Mouse (Mus musculus) myocyte (in vitro differentiated cells): ENCODE results near the gene Tgm2.

Source experiments
- CEBPB ChIP-seq: IDR thresholded peaks from 2 replicates; pipeline ENCODE4 v1.6.1; 2011; ENCODE audit warnings: mild to moderate bottlenecking, moderate library complexity; ENCODE audit not compliant: poor library complexity, insufficient read depth, severe bottlenecking
- E2F4 ChIP-seq: IDR thresholded peaks from one replicate; pipeline ENCODE4 v1.6.1; 2011; ENCODE audit warnings: mild to moderate bottlenecking, control low read depth, moderate library complexity; ENCODE audit not compliant: insufficient read depth
- MAX ChIP-seq: IDR thresholded peaks from one replicate; pipeline ENCODE4 v1.6.1; 2011; ENCODE audit warnings: low read depth, mild to moderate bottlenecking, control low read depth
- MYOG ChIP-seq, 3 experiments: IDR thresholded peaks; one replicate each; pipeline ENCODE4 v1.6.1; 2011; ENCODE audit warnings: control low read depth in 2 of 3, low read depth in 2 of 3, mild to moderate bottlenecking in 2 of 3; ENCODE audit not compliant: insufficient read length in 2 of 3, control insufficient read depth in 1 of 3, insufficient read depth in 1 of 3
- POLR2A ChIP-seq: IDR thresholded peaks from one replicate; pipeline ENCODE4 v1.6.1; 2011; ENCODE audit warnings: low read depth, mild to moderate bottlenecking, control low read depth, moderate library complexity; ENCODE audit not compliant: insufficient read length
- POLR2AphosphoS2 ChIP-seq: IDR thresholded peaks from one replicate; pipeline ENCODE4 v1.6.1; 2011; ENCODE audit warnings: low read depth, control low read depth; ENCODE audit not compliant: insufficient read length
- REST ChIP-seq: IDR thresholded peaks from one replicate; pipeline ENCODE4 v1.6.1; 2011; ENCODE audit warnings: mild to moderate bottlenecking, control low read depth, moderate library complexity; ENCODE audit not compliant: insufficient read depth, insufficient read length

DNA sequence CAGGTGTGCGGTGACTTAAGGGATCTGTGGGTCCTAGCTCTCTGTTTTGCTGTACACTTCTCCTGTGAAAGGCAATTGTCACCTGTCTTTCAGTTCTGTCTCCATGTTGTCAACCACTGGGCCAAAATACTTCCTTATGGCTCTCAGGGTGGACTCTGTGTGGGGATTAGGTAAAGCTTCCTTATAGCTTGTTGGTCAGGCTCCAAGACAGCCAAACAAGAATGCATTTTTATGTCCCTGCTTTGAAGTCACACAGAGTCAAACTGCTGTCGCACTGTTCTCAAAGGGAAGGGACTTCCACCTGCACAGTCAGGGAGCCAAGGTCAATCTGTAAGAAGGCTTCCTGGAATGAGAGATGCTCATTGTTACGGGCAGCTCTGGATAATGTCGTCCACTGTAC, 31.9 kb upstream of the Tgm2 start:
- TF ChIP-seq POLR2A: no peak
- no peak for TF ChIP-seq MAX
- TF ChIP-seq MYOG (IDR thresholded peaks at IDR 0.05; ENCODE audit: control insufficient read depth in 1 of 3, insufficient read depth in 1 of 3, insufficient read length in 2 of 3, low read depth in 2 of 3): no peak
- TF ChIP-seq E2F4: no peak
- no peak for TF ChIP-seq CEBPB
- no peak for TF ChIP-seq REST
- TF ChIP-seq POLR2AphosphoS2: no peak
